Mouse (Mus musculus) erythroid progenitor cell, adult 5-6 weeks (primary cell): ENCODE data around the gene Metap1d. TPM values are rescaled to one million over a fixed set of nuclear protein-coding genes. Genes with fewer than 3 reads are reported as not detected.
A peak's percentile ranks its signal among the peaks of the same experiment; 100 is the strongest.

Experiments used
- ATAC-seq: replicated peaks from 2 replicates; pipeline ENCODE4 v1.8.0; 2016; ENCODE audit warnings: moderate number of reproducible peaks, mild to moderate bottlenecking, moderate TSS enrichment, inconsistent platforms; ENCODE audit not compliant: poor library complexity, low FRiP score, severe bottlenecking
- total RNA-seq, 2 experiments: library from RNA; stranded (forward) in 1 of 2; stranded (reverse) in 1 of 2; fragments of 150-400 nt in 1 of 2; fragments of 186-747, 209-891 nt in 1 of 2; gene quantifications; 2 replicates each; pipeline versions ENCODE4 v1.2.3 to v1.2.4; 2015 to 2017; ENCODE audit warnings: low replicate concordance in 2 of 2

The Metap1d gene
- total RNA-seq (2015; ENCODE audit: low replicate concordance), result 13.0 and 20.9 TPM in 2 replicates
- 14.0 and 17.0 TPM in 2 replicates for total RNA-seq (2017; ENCODE audit: low replicate concordance)

GRCm38 (mm10) chr2:71453161-71453916 lies at the start of gene Metap1d:
Gene Metap1d, plus strand, starts transcription at chr2:71453276.
- ATAC-seq, result peak; percentile 99

GRCm38 (mm10) chr2:71405613-71406012 lies 47.5 kb upstream of the Metap1d start:
- ATAC-seq, result no peak

GRCm38 (mm10) chr2:71418760-71419280 lies 34.3 kb upstream of the Metap1d start:
- ATAC-seq, result no peak

- ATAC-seq, result no peak
Observed at GRCm38 (mm10) chr2:71419408-71419807, 33.7 kb upstream of the Metap1d start.

GRCm38 (mm10) chr2:71420895-71421425 lies 32.1 kb upstream of the Metap1d start:
- ATAC-seq, result no peak

- ATAC-seq, result 0 out of 2 replicates have a peak, but pooled peaks have one; percentile 34
Observed at GRCm38 (mm10) chr2:71424545-71424944, 28.5 kb upstream of the Metap1d start.

- ATAC-seq, result no peak
Observed at GRCm38 (mm10) chr2:71435440-71435839, 17.6 kb upstream of the Metap1d start.

- no peak for ATAC-seq
Observed at GRCm38 (mm10) chr2:71443376-71443775, 9.7 kb upstream of the Metap1d start.

GRCm38 (mm10) chr2:71445536-71446196 lies 7.4 kb upstream of the Metap1d start:
- no peak for ATAC-seq

GRCm38 (mm10) chr2:71449604-71450003 lies 3.5 kb upstream of the Metap1d start:
- no peak for ATAC-seq

- ATAC-seq, result no peak
Observed at GRCm38 (mm10) chr2:71451761-71452160, 1.3 kb upstream of the Metap1d start.

- ATAC-seq, result no peak
Observed at GRCm38 (mm10) chr2:71453917-71454260, 813 bp downstream of the Metap1d start.

- no peak for ATAC-seq
Observed at GRCm38 (mm10) chr2:71458624-71459023, 5.5 kb downstream of the Metap1d start.

GRCm38 (mm10) chr2:71459659-71460058 lies 6.6 kb downstream of the Metap1d start:
- ATAC-seq, result no peak

- peak; percentile 34; the same call in 1 of the 2 replicates for ATAC-seq
Observed at GRCm38 (mm10) chr2:71461139-71461538, 8.1 kb downstream of the Metap1d start.

- peak; percentile 83 for ATAC-seq
Observed at GRCm38 (mm10) chr2:71461589-71461988, 8.5 kb downstream of the Metap1d start.

- 0 out of 2 replicates have a peak, but pooled peaks have one; percentile 1 for ATAC-seq
Observed at GRCm38 (mm10) chr2:71462066-71462465, 9.0 kb downstream of the Metap1d start.

- 0 out of 2 replicates have a peak, but pooled peaks have one; percentile 1 for ATAC-seq
Observed at GRCm38 (mm10) chr2:71462553-71462952, 9.5 kb downstream of the Metap1d start.

GRCm38 (mm10) chr2:71466103-71466502 lies 13.0 kb downstream of the Metap1d start:
- no peak for ATAC-seq

GRCm38 (mm10) chr2:71466861-71467450 lies 13.9 kb downstream of the Metap1d start:
- no peak for ATAC-seq
